Mouse (Mus musculus): ENCODE measurements around the gene Cuedc2. TPM values are rescaled to one million over a fixed set of nuclear protein-coding genes. Genes with fewer than 3 reads are reported as not detected.

Cuedc2 gene
- polyA plus RNA-seq, 1 experiment from 2014 or later = 274 TPM

GRCm38 (mm10) chr19:46282081-46282849 lies 56.2 kb downstream of the Cuedc2 start:
- Histone ChIP-seq H3K9me3 (ENCODE audit: control insufficient read depth, low read length) (no peaks in the 10 kb centered on the region), H3K9ac (ENCODE audit: low read length) (no peak overlapping the region), H3K27ac (ENCODE audit: low read depth, low read length) (no peak overlapping the region), H3K4me1 (ENCODE audit: control insufficient read depth, insufficient read depth, low read length) (no peaks in the 10 kb centered on the region), H3K36me3 (ENCODE audit: control insufficient read depth, insufficient read depth, low read length) (peaks cover 14% of the 10 kb centered on the region), H3K4me2 (ENCODE audit: low read depth) (no peak overlapping the region), H3K27me3 (ENCODE audit: control insufficient read depth, insufficient read depth, low read length) (no peaks in the 10 kb centered on the region), H3K4me3 (ENCODE audit: low read depth, low read length) (no peak overlapping the region)
- ATAC-seq (ENCODE audit: insufficient read depth, low FRiP score, low TSS enrichment) = no peak
- no peak for DNase-seq (ENCODE audit: low spot score)
- WGBS = 91% methylated on average over 11 of the region's 11 CpGs

MicroRNA genes within 50 kb of the gene (microRNA counts, 519-probe panel; counts per million panel counts)
- microRNA mmu-miR-146b = 171 counts per million, percentile 57 among the panel's probes with 10 or more counts

Small RNA genes lying within 50 kb of the gene (microRNA-seq; reads per million reads assigned to microRNA genes)
- not detected for gene Mir146b

Other genes starting within 250 kb of the Cuedc2 start
- gene Elovl3, start 206.8 kb downstream of the Cuedc2 start, polyA plus RNA-seq (2014; fragmentation: Nextera tagmentation; extraction: Ambion mirVana) = 0.20 TPM in 2 replicates
- 2.2 and 4.5 TPM in 2 replicates for gene Pitx3, start 190.4 kb downstream of the Cuedc2 start, polyA plus RNA-seq (2014; fragmentation: Nextera tagmentation; extraction: Ambion mirVana)
- 43.3 and 52.0 TPM in 2 replicates for gene Gbf1, start 186.2 kb downstream of the Cuedc2 start, polyA plus RNA-seq (2014; fragmentation: Nextera tagmentation; extraction: Ambion mirVana)
- gene Nfkb2, start 34.4 kb downstream of the Cuedc2 start, polyA plus RNA-seq (2014; fragmentation: Nextera tagmentation; extraction: Ambion mirVana) = 4.1 and 4.3 TPM in 2 replicates
- 10.9 and 12.7 TPM in 2 replicates for gene Psd, start 11.5 kb downstream of the Cuedc2 start, polyA plus RNA-seq (2014; fragmentation: Nextera tagmentation; extraction: Ambion mirVana)
- gene Fbxl15, start 10.5 kb downstream of the Cuedc2 start, polyA plus RNA-seq (2014; fragmentation: Nextera tagmentation; extraction: Ambion mirVana) = 22.0 and 24.5 TPM in 2 replicates
- gene Mfsd13a, start 2.4 kb upstream of the Cuedc2 start, polyA plus RNA-seq (2014; fragmentation: Nextera tagmentation; extraction: Ambion mirVana) = 6.8 and 7.3 TPM in 2 replicates
- gene 2310034G01Rik, start 11.6 kb upstream of the Cuedc2 start, polyA plus RNA-seq (2014; fragmentation: Nextera tagmentation; extraction: Ambion mirVana) = 1.2 and 2.4 TPM in 2 replicates
- 238 and 262 TPM in 2 replicates for gene Actr1a, start 57.0 kb upstream of the Cuedc2 start, polyA plus RNA-seq (2014; fragmentation: Nextera tagmentation; extraction: Ambion mirVana)
- gene Sufu, start 58.2 kb upstream of the Cuedc2 start, polyA plus RNA-seq (2014; fragmentation: Nextera tagmentation; extraction: Ambion mirVana) = 44.1 and 45.0 TPM in 2 replicates
- gene Trim8, start 163.0 kb upstream of the Cuedc2 start, polyA plus RNA-seq (2014; fragmentation: Nextera tagmentation; extraction: Ambion mirVana) = 26.6 and 28.7 TPM in 2 replicates
- 123 and 131 TPM in 2 replicates for gene Arl3, start 234.5 kb upstream of the Cuedc2 start, polyA plus RNA-seq (2014; fragmentation: Nextera tagmentation; extraction: Ambion mirVana)
- gene Sfxn2, start 234.7 kb upstream of the Cuedc2 start, polyA plus RNA-seq (2014; fragmentation: Nextera tagmentation; extraction: Ambion mirVana) = 12.7 and 14.1 TPM in 2 replicates